Mouse (Mus musculus): ENCODE measurements around the gene Exoc6b. TPM values are rescaled to one million over a fixed set of nuclear protein-coding genes. Genes with fewer than 3 reads are reported as not detected.

Gene Exoc6b
- polyA plus RNA-seq, 1 experiment from 2014 or later: 6.7 TPM

DNA sequence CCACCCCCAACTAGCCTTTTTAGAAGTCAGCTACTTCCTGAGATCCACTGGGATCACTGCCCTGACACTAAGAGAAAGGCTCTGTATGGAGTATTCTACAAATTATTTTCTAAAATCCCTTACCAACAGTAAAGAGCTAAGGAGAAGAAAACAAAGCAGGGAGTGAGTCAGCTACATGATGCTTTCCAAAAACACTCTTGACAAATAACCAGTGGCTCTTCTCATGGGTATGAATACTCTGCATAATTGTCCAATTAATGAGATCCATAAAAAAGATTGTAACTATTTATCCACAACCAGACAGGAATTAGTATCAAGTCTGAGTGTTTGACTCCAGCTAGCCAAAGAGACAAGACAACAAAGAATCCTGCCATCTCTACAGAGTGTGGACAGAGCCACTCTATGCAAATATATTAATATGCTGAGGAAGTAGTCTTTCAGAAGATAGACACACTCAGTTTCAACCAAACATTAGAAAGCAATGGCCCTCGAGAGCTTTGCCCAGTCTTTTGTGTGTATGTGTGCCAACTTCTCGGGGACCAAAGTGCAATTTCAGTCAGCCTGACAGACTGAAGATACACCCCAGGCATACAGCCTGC lies 263.1 kb downstream of the Exoc6b start:
- no peak overlapping the region for H3K9ac ChIP-seq (ENCODE audit: low read depth, low read length)
- H3K4me3 ChIP-seq (ENCODE audit: low read depth, low read length): no peak overlapping the region
- no peak for ATAC-seq
- H3K4me2 ChIP-seq (replicated peaks; ENCODE audit: low read depth): no peak overlapping the region
- no peaks in the 10 kb centered on the region for H3K4me1 ChIP-seq (replicated peaks; ENCODE audit: control insufficient read depth, insufficient read depth, low read length)
- H3K9me3 ChIP-seq (ENCODE audit: control insufficient read depth): no peaks in the 10 kb centered on the region
- no peaks in the 10 kb centered on the region for H3K36me3 ChIP-seq (ENCODE audit: control insufficient read depth, insufficient read depth)
- no peaks in the 10 kb centered on the region for H3K27me3 ChIP-seq (replicated peaks; ENCODE audit: control insufficient read depth, insufficient read depth, low read length)
- no peak for TF ChIP-seq CTCF (IDR thresholded peaks at IDR 0.05; ENCODE audit: low read depth)
- H3K27ac ChIP-seq (ENCODE audit: low read depth, low read length): no peak overlapping the region
- WGBS: 55% methylated on average over 2 of the region's 2 CpGs

DNA sequence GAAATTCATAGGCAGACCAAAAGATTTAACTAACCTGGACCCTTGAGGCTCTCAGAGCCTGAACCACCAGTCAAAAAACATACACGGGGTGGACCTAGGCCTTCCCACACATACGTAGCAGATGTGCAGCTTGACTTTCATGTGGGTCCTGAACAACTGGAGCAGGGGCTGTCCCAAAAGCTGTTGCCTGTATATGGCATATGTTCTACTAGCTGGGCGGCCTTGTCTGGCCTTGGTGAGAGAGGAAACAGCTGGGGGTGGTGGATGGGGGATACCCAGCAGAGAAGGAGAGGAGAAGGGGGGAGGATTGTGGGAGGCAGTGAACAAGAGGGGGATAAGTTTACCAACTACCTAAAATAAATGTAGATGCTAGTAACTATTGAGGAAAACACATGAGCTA lies 270.6 kb downstream of the Exoc6b start:
- H3K4me1 ChIP-seq (replicated peaks; ENCODE audit: control insufficient read depth, insufficient read depth, low read length): no peaks in the 10 kb centered on the region
- no peak for ATAC-seq
- no peaks in the 10 kb centered on the region for H3K9me3 ChIP-seq (ENCODE audit: control insufficient read depth)
- no peaks in the 10 kb centered on the region for H3K27me3 ChIP-seq (replicated peaks; ENCODE audit: control insufficient read depth, insufficient read depth, low read length)
- H3K9ac ChIP-seq (ENCODE audit: low read depth, low read length): no peak overlapping the region
- no peak for TF ChIP-seq CTCF (IDR thresholded peaks at IDR 0.05; ENCODE audit: low read depth)
- no peak overlapping the region for H3K4me2 ChIP-seq (replicated peaks; ENCODE audit: low read depth)
- no peaks in the 10 kb centered on the region for H3K36me3 ChIP-seq (ENCODE audit: control insufficient read depth, insufficient read depth)
- no peak overlapping the region for H3K27ac ChIP-seq (ENCODE audit: low read depth, low read length)
- WGBS: 86% methylated on average over 3 of the region's 3 CpGs
- H3K4me3 ChIP-seq (ENCODE audit: low read depth, low read length): no peak overlapping the region

DNA sequence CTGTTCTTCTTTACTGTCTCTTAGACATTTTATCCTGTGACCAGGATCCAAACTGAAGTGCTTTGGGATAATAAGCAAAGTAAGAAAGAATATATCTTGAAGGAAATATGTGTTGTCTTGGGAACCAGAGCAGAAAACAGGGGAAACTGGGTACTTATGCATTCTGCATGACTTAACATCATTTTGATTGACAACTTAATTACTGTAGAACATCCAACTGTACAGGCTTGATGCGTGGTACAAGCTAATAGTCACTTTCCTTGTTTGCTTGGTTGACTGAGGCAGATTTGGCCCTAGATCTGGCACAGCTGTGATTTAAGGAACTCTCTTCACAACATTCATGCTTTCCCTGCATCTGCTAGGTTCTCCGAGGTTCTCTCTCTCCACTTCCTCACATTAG lies 285.3 kb downstream of the Exoc6b start:
- Histone ChIP-seq H3K4me2 (replicated peaks; ENCODE audit: low read depth) (no peak overlapping the region), H3K4me3 (ENCODE audit: low read depth, low read length) (no peak overlapping the region), H3K9ac (ENCODE audit: low read depth, low read length) (no peak overlapping the region), H3K27me3 (replicated peaks; ENCODE audit: control insufficient read depth, insufficient read depth, low read length) (no peaks in the 10 kb centered on the region), H3K27ac (ENCODE audit: low read depth, low read length) (no peak overlapping the region), H3K36me3 (ENCODE audit: control insufficient read depth, insufficient read depth) (no peaks in the 10 kb centered on the region), H3K4me1 (replicated peaks; ENCODE audit: control insufficient read depth, insufficient read depth, low read length) (no peaks in the 10 kb centered on the region), H3K9me3 (ENCODE audit: control insufficient read depth) (no peaks in the 10 kb centered on the region)
- no peak for ATAC-seq
- 72% methylated on average over 2 of the region's 2 CpGs for WGBS
- no peak for TF ChIP-seq CTCF (IDR thresholded peaks at IDR 0.05; ENCODE audit: low read depth)

DNA sequence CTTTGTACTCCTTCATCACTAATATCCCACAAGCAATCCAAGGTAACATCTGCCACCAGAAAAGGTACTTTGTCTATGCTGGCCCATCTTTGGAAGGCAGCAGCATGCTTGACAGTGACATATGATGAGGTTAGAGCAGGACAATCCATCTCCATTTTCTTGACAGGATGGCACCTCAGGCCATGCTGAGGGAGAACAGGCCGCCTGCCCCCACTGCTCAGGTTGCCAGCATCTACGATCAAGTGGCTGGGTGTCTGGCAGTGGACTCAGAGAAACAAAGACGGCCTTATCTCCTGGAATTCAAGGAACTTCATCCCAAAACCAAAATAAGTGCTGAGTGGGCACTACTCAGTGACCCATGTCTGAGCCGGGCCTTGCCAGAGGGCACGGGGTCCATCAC lies 289.3 kb downstream of the Exoc6b start:
- no peaks in the 10 kb centered on the region for H3K4me1 ChIP-seq (replicated peaks; ENCODE audit: control insufficient read depth, insufficient read depth, low read length)
- no peaks in the 10 kb centered on the region for H3K27me3 ChIP-seq (replicated peaks; ENCODE audit: control insufficient read depth, insufficient read depth, low read length)
- H3K9ac ChIP-seq (ENCODE audit: low read depth, low read length): no peak overlapping the region
- no peak for TF ChIP-seq CTCF (IDR thresholded peaks at IDR 0.05; ENCODE audit: low read depth)
- no peak overlapping the region for H3K4me2 ChIP-seq (replicated peaks; ENCODE audit: low read depth)
- no peaks in the 10 kb centered on the region for H3K9me3 ChIP-seq (ENCODE audit: control insufficient read depth)
- H3K4me3 ChIP-seq (ENCODE audit: low read depth, low read length): no peak overlapping the region
- 65% methylated on average over 5 of the region's 5 CpGs for WGBS
- ATAC-seq: no peak
- no peak overlapping the region for H3K27ac ChIP-seq (ENCODE audit: low read depth, low read length)
- no peaks in the 10 kb centered on the region for H3K36me3 ChIP-seq (ENCODE audit: control insufficient read depth, insufficient read depth)

DNA sequence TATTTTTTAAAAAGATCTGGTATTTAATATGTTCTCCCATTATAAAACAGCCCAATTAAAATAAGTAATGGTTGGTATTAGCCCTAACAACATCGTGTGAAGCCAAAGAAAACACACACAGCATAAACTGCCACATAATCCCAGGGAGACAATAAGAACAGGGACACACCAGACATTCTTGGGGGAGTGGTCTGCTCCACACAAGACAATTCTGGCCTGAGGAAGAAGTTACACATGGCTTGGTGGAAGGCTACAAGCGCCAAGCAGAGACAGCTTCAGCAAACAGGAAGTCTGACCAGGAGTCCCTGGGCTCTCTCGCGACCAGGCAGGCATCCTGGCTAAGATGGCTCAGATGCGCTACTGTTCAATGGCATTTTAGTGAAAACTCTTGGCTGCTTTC lies 290.3 kb downstream of the Exoc6b start:
- Histone ChIP-seq H3K4me1 (replicated peaks; ENCODE audit: control insufficient read depth, insufficient read depth, low read length) (0 out of 2 replicates have a peak, but pooled peaks cover 3% of the 10 kb centered on the region), H3K9ac (ENCODE audit: low read depth, low read length) (no peak overlapping the region), H3K36me3 (ENCODE audit: control insufficient read depth, insufficient read depth) (no peaks in the 10 kb centered on the region), H3K9me3 (ENCODE audit: control insufficient read depth) (no peaks in the 10 kb centered on the region), H3K4me3 (ENCODE audit: low read depth, low read length) (no peak overlapping the region), H3K4me2 (replicated peaks; ENCODE audit: low read depth) (no peak overlapping the region), H3K27ac (ENCODE audit: low read depth, low read length) (no peak overlapping the region), H3K27me3 (replicated peaks; ENCODE audit: control insufficient read depth, insufficient read depth, low read length) (no peaks in the 10 kb centered on the region)
- no peak for ATAC-seq
- TF ChIP-seq CTCF (IDR thresholded peaks at IDR 0.05; ENCODE audit: low read depth): no peak
- WGBS: 68% methylated on average over 5 of the region's 5 CpGs

DNA sequence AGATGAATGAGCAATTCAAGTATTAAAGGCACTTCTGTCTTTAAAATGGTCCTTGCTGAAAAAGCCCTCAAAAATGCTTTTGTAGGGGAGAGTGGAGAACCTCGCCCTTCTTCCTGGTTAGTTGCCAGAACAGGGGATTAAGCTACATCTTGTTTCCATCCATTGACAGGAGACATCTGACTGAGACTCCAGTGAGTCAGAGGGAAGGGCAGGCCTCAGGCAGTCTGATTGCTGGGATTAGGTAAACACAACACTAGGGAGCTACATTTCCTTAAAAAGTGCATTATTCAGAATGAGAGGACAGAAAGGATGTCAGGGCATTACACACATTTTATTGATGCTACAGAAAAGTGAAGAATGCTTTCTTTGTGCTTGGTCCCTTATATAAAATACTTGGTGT lies 293.4 kb downstream of the Exoc6b start:
- no peak for ATAC-seq
- TF ChIP-seq CTCF (IDR thresholded peaks at IDR 0.05; ENCODE audit: low read depth): no peak
- Histone ChIP-seq H3K4me2 (replicated peaks; ENCODE audit: low read depth) (no peak overlapping the region), H3K4me1 (replicated peaks; ENCODE audit: control insufficient read depth, insufficient read depth, low read length) (0 out of 2 replicates have a peak, but pooled peaks cover 3% of the 10 kb centered on the region), H3K9ac (ENCODE audit: low read depth, low read length) (no peak overlapping the region), H3K36me3 (ENCODE audit: control insufficient read depth, insufficient read depth) (no peaks in the 10 kb centered on the region), H3K27ac (ENCODE audit: low read depth, low read length) (no peak overlapping the region), H3K4me3 (ENCODE audit: low read depth, low read length) (no peak overlapping the region), H3K9me3 (ENCODE audit: control insufficient read depth) (no peaks in the 10 kb centered on the region), H3K27me3 (replicated peaks; ENCODE audit: control insufficient read depth, insufficient read depth, low read length) (no peaks in the 10 kb centered on the region)
- WGBS: 77% methylated on average over 1 of the region's 1 CpGs

DNA sequence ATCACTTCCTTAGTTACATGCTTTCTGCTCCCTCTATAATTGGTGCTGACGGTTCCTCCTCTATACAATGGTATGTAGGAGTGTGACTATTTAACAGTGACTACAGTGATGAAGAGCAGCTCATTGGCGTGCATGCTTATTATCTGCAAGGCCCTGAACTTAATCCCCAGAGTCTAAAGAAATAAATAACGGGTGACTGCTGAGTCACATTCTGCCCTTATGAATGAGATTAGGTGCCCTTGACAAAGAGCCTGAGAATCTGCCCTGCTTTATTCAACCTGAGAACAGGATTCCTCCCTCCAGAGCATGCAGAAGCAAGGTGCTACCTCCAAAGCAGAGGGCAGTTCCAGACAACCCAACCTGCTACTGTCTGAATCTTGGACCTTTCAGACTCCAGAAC lies 314.0 kb downstream of the Exoc6b start:
- no peaks in the 10 kb centered on the region for H3K36me3 ChIP-seq (ENCODE audit: control insufficient read depth, insufficient read depth)
- WGBS: 68% methylated on average over 3 of the region's 3 CpGs
- no peak overlapping the region for H3K9ac ChIP-seq (ENCODE audit: low read depth, low read length)

More for the DNA sequence above, 314.0 kb downstream of the Exoc6b start:
- Histone ChIP-seq H3K9me3 (ENCODE audit: control insufficient read depth) (no peaks in the 10 kb centered on the region), H3K4me1 (replicated peaks; ENCODE audit: control insufficient read depth, insufficient read depth, low read length) (no peaks in the 10 kb centered on the region), H3K4me2 (replicated peaks; ENCODE audit: low read depth) (no peak overlapping the region), H3K4me3 (ENCODE audit: low read depth, low read length) (no peak overlapping the region), H3K27ac (ENCODE audit: low read depth, low read length) (no peak overlapping the region), H3K27me3 (replicated peaks; ENCODE audit: control insufficient read depth, insufficient read depth, low read length) (no peaks in the 10 kb centered on the region)
- no peak for ATAC-seq
- TF ChIP-seq CTCF (IDR thresholded peaks at IDR 0.05; ENCODE audit: low read depth): no peak
